Mouse (Mus musculus) spleen, postnatal 4 days (tissue): ENCODE results near the gene Dhx35.
A peak's percentile ranks its signal among the peaks of the same experiment; 100 is the strongest.

Experiments used
- DNase-seq, 2 experiments: peaks; one replicate each; pipeline ENCODE4 v3.0.0; 2022; ENCODE audit warnings: low spot score in 2 of 2

Gene Dhx35

GRCm38 (mm10) chr2:158803575-158803974 is 9.0 kb downstream of the Dhx35 start:
- DNase-seq: no peak

GRCm38 (mm10) chr2:158815686-158816085 is 21.1 kb downstream of the Dhx35 start:
- no peak for DNase-seq

DNA sequence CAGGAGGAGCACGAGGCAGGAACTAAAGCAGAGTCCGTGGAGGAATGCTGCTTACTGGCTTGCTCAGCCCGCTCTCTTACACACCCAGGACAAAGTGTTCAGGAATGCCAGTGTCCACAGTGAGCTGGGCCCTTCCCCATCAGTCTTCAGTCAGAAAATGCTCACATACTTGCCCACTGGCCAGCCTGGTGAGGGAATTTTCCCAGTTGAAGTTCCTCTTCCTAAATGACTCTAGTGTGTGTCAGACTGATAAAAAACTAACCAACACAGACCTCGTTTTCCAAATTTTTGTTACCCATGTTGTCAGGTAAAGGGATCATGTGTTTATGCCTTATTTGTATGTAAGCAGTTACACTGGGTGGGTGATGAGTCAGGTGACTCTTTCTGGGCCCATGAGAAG is 21.6 kb downstream of the Dhx35 start:
- no peak for DNase-seq

DNA sequence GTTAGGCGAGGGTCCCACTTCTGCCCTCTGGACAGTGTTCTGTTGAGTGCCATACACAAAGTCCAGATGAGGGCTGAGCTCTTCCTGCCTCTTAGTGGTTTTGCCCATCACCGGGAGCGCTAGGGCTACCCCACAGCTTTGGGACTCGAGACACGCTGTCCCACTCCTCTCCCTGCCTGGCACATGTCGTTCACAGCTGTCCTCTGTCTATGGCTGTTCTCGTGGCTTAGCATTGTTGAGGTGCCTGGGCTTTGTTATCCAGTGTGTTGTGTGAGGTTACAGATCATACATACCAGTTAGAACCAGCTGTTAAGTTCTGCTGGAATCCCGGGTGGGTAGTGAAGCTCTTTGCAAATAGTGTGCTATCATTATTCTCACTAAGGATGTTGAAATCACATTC is 23.1 kb downstream of the Dhx35 start:
- no peak for DNase-seq

DNA sequence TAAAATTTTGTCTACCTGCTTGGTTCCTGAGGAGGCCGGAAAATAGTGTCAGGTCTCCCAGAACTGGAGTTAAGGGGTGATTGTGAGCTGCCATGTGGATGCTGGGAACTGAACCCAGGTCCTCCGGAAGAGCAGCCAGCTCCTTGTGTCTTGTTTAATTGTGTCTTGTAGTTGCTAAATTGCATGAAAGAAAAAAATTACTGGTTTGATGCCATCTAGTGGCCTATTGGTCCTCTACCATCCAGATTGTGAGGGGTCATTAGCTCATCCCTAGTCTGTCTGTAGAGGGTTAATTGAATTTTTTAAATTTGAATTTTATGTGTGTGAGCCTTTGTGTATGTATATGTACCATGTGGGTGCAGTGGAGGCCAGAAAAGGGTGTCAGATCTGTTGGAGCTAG is 33.5 kb downstream of the Dhx35 start:
- DNase-seq: no peak

DNA sequence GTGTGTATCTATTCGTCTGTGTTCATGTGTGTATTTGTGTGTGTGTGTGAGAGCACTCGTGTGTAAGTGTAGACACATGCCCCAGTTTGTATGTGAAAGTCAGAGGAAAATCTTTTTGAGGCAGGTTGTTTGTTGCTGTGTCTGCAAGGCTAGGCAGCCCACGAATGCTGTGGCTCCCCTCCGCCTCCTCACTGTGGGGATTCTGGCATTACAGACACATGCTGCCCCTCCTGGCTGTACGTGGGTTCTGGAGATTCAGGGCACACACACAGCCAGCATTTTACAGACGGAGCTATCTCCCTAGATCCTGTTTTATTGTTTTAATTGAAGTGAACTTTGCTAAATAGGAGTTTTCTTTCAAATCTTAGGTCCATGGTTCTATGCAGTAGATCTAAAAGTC is 35.1 kb downstream of the Dhx35 start:
- no peak for DNase-seq

DNA sequence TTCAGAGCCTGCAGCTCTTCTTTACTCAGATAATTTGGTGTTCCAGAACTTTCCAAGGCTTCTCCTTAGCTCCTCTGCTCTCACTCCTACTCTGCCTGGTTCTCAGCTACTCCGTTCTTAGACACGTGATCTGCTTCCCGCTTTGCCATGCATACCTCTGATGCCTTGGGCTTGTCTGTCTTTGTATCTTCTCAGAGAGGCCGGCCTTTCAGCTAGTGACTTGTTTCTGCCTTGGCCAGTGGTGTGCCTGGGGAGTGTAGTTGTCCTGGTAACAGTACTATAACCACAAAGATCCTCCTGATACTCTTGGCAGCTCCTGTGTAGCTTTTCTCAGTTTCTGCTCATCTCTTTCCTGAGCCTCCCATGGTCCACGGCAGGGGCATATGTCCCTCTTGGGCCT is 38.6 kb downstream of the Dhx35 start:
- no peak for DNase-seq

- DNase-seq: no peak
Observed at GRCm38 (mm10) chr2:158833645-158834044, 39.0 kb downstream of the Dhx35 start.

DNA sequence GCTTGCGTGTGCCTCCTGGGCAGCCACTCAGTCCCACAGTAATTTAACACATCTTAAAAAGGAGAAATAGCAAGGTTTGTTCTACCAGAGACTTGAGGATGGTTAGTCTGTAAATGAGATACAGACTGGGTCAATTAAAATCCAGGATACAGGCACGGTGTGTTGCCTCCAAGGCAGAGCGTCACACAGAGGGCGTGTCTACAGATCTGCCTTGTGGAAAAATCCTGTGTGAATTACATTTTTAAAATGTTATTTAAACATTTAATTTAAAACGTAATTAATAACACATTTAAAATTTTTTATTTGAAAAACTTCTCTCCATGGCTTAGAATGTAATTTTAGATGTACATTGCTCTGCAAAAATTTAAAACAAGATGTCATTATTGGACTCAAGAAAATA is 48.7 kb downstream of the Dhx35 start:
- DNase-seq: no peak

DNA sequence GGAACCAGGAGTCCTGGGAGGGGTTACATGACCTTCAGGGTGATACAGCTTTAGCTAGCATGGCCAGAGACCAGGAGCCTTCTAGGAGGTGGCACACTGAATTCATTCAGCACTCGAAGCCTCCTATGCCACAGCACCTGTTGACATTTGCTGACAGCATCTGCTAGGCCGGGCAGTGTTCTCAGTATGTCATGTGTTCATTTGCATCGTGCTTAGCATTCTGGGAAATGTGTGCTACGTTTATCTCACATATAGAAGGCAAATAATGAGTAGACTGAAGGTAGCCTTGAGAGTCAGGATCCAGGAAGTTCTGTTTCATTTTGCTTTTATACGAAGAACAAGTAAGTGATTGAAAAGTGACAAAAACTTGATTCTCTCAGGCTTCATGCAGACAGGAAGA is 50.4 kb downstream of the Dhx35 start:
- no peak for DNase-seq

- DNase-seq: no peak
Observed at GRCm38 (mm10) chr2:158846208-158846607, 51.6 kb downstream of the Dhx35 start.

GRCm38 (mm10) chr2:158847991-158848390 is 53.4 kb downstream of the Dhx35 start:
- DNase-seq: no peak

DNA sequence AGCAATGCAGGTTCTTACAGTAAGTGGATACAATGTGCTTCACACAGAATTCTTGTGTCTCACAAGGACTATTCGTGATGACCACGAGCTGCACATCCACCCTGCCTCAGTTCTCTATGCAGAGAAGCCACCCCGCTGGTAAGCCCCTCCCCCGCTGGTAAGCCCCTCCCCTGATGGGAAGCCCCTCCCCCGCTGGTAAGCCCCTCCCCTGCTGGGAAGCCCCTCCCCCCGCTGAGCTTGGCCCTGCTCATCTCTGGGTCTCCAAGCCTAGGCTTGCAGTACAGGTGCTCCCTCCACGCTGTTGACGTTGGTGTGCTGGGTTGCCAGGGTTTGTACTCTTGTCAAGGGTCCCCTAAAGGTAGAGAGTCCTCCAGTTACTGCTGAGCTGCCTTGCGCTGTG is 54.8 kb downstream of the Dhx35 start:
- no peak for DNase-seq

DNA sequence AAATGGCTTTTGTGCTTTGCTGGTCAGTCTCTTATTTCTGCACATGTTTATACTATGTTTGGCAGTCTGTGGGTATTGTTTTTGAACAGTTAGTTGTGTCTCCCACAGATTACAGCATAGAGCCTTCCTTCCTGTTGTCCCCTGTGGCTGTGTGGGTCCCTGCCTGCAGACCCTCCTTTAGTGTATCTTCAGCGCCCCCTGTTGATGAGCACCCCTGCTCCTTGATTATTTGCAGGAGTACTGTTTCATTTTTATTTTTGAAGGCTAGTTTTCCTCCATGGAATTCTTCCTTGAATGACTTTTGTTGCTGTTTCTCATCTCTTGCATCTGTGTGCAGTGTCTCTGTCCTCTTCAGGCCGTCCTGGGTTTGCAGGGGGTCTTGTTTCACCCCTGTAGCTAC is 58.0 kb downstream of the Dhx35 start:
- DNase-seq: peak; percentile 47 to 82

GRCm38 (mm10) chr2:158856896-158857499 is 62.4 kb downstream of the Dhx35 start:
- peak in 1 of 2 experiments; percentile 55 for DNase-seq

- DNase-seq: no peak
Observed at GRCm38 (mm10) chr2:158857579-158857978, 63.0 kb downstream of the Dhx35 start.

GRCm38 (mm10) chr2:158861115-158861514 is 66.5 kb downstream of the Dhx35 start:
- DNase-seq: no peak

- peak; percentile 45 to 80 for DNase-seq
Observed at GRCm38 (mm10) chr2:158863341-158864125, 68.9 kb downstream of the Dhx35 start.

DNA sequence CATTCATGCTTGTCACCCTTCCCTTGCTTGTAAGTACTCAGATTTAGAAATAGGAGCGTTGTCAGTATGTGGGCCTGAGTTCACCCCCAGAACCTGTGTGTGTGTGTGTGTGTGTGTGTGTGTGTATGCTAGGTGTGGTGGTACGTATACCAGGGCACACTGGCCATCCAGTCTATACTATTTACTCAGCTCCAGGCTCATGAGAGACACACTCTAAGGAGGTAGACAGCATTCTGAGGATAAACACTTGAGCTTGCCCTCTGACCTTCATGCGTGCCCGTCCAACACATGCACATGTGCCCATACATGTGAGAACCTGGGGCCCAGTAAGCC is 69.5 kb downstream of the Dhx35 start:
- no peak for DNase-seq

DNA sequence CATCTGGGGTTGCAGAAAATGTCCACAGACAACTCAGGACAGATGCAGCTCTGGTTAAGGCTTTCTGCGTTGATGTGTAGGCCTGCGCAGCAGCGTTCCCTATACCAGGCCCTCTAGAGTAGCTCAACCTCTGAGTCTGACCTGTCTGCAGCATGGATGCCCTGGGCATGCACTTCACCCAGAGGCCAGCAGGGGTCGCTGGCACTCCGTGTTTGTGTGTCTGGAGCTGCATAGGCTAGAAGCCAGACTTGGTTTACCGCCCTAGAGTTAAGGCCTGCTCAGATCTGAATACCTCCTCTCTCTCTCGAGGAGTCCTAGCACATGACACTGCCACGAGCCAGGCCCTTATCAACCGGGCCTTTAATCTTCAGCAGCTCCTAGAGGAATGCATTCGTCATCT is 70.8 kb downstream of the Dhx35 start:
- peak; percentile 74 to 90 for DNase-seq

DNA sequence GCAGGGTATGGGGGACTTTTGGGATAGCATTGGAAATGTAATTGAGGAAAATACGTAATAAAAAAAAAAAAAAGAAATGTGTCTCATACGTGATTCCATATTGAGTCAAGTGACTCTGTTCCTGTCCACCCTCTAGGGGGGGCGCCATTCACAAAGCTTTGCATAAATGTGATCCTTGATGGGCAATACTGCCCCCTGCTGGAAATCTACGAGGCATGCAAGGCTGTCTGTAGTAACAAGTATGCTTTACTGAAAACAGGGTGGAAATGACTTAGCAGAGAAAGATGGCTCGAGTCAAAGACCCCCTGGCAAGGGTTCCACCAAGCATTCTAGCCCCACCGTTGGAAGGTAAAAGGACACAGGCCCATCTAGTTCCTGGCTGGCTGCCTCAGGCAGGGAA is 92.0 kb downstream of the Dhx35 start:
- no peak for DNase-seq

GRCm38 (mm10) chr2:158888531-158888930 is 93.9 kb downstream of the Dhx35 start:
- DNase-seq: no peak

- DNase-seq: no peak
Observed at GRCm38 (mm10) chr2:158889201-158889600, 94.6 kb downstream of the Dhx35 start.

GRCm38 (mm10) chr2:158891319-158891718 is 96.7 kb downstream of the Dhx35 start:
- DNase-seq: no peak
